Mouse (Mus musculus): ENCODE data around the gene Mfap5.
"Not testable (repeated sequence)": the region's sequence is repeated elsewhere in the genome, so short reads cannot be mapped to it uniquely, and the experiment has no call there.

Gene Mfap5

GRCm38 (mm10) chr6:122514312-122514711 is 8.7 kb downstream of the Mfap5 start:
- no peak for DNase-seq

DNA sequence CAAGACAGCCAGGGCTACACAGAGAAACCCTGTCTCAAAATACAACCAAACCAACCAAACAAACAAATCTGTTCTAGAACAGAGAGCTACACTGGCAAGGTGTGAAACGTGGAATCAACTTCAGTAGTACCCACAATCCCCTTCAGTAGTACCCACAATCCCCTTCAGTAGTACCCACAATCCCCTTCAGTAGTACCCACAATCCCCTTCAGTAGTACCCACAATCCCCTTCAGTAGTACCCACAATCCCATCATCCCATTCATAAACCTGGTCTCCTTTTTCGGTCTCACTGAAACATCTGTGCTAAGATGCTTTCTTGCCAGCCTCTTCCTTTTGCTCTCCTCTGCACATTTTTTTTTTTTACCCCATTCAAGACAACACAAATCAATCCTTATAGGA is 10.1 kb downstream of the Mfap5 start:
- DNase-seq = not testable (repeated sequence)

GRCm38 (mm10) chr6:122517668-122518067 is 12.0 kb downstream of the Mfap5 start:
- DNase-seq = no peak

GRCm38 (mm10) chr6:122519384-122519783 is 13.7 kb downstream of the Mfap5 start:
- DNase-seq = peak; percentile 9

DNA sequence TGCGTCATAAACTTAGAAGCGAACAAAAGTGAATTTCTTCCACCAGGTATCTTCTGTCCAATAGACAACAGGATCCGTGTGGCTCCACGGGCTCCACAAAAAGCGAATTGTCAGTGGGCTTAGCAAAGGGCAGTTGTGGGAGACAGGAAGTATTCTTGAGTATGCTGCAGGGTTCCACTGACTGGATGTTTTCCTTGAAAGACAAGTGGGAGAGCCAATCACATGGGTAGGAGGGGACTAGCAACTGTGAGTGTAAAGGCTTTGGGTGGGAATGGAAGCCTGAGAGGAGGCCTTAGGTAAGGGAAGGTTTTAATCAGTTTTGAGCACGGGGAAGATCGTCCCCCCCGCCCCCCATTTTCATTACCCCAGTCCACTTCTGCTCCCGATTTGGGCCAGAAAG is 16.9 kb downstream of the Mfap5 start:
- peak; percentile 11 for DNase-seq

GRCm38 (mm10) chr6:122523289-122523688 is 17.6 kb downstream of the Mfap5 start:
- DNase-seq = no peak

GRCm38 (mm10) chr6:122527596-122527995 is 22.0 kb downstream of the Mfap5 start:
- no peak for DNase-seq

GRCm38 (mm10) chr6:122528136-122528535 is 22.5 kb downstream of the Mfap5 start:
- no peak for DNase-seq

DNA sequence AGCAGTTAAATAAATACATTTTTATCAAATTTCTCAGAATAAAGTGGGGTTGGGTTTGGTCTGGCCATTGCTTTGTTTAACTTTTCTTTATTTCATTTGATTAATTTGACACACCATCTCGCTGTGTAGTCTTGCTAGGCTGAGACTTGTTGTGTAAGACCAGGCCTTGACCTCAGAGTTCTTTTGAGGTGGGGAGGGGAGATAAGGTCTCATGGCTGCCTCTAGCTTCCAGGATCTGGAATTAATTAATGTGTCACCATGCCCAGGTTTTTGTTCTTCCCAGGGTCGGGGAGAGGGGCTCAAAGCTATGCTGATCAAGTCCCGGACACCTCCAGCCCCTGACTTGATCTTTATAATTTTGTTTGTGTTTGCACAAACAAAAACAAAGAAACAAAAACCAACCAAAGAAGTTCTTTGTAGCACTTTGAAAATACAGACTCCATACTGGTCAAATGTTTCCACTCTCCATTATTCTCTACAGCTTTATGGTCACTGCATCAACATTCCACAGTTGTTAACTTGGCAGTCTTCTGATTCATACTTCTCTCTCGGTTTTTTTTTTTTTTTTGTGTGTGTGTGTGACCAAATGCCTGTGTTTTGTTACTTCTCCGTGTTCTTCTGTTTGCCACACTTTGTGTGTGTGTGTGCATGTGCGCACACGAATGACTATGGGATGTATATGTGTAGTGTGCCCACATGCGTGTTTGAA is 26.0 kb downstream of the Mfap5 start:
- no peak for DNase-seq

DNA sequence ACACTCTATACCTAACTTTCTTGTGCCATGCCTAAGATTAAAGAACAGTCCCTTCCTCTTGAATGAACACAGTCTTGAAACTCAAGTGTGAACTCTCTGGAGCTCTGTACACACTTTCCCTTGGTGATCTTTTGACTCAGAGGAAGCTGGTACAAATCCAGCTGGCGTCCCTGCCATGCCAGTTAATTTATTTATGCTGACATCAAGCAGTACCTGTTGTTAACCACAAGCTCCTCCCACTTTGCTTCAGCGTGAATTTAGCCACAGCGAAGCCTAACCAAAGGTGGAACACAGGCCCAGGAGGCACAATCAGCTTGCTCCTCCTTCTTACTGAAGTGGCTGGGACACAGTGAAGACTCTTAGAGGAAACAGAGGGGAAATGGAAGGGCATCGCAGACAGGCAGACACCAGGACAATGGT is 27.2 kb downstream of the Mfap5 start:
- no peak for DNase-seq

DNA sequence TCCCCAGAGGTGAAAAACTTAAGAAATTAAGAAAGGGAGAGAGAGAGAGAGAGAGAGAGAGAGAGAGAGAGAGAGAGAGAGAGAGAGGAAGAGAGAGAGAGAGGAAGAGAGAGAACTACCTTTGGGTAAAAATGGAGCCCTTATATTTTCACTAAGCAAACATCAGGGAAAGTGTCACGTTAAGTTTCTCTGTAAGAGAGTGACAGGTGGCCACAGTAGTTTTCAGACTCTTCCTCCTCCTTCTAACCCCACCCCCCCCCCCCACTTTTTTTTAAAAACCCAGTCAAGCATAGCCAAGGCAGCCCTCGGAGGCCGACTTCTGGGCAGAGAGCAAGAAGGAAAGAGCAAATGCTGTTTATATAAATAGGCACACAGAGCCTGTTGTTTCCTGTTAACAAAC is 28.4 kb downstream of the Mfap5 start:
- DNase-seq = no peak

DNA sequence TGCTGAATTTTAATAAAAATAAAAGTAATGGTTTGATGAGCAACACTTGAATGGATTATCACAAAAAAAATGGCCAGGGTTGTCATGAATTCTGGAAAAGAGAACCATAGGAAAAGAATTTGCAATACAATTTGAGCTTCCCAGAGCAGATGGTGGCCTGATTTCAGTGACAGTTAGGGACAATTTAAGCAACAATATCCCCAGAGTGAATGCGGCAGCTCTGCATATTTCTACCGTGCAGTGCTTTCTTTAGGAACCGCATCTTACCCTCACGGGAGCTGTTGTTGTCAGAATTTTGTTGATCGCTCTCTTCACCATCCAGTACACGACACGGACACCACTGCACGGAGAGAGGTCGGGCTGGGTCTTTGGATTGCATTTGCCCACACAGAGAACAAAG is 33.9 kb downstream of the Mfap5 start:
- DNase-seq = no peak

DNA sequence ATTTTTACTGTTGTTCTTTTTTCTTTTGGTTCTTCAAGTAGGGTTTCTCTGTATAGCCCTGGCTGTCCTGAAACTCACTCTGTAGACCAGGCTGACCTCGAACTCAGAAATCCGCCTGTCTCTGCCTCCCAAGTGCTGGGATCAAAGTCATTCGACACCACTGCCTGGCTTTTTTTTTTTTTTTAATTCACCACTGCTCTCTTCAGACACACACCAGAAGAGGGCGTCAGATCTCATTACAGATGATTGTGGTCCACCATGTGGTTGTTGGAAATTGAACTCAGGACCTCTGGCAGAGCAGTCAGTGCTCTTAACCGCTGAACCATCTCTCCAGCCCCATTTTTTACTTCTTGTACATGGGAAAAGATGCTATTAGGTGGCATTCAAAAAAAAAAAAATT is 36.8 kb downstream of the Mfap5 start:
- not testable (repeated sequence) for DNase-seq

GRCm38 (mm10) chr6:122543574-122543973 is 37.9 kb downstream of the Mfap5 start:
- no peak for DNase-seq

GRCm38 (mm10) chr6:122544672-122545071 is 39.0 kb downstream of the Mfap5 start:
- no peak for DNase-seq

GRCm38 (mm10) chr6:122545289-122545882 is 39.7 kb downstream of the Mfap5 start:
- DNase-seq = no peak

GRCm38 (mm10) chr6:122545948-122546347 is 40.3 kb downstream of the Mfap5 start:
- no peak for DNase-seq

DNA sequence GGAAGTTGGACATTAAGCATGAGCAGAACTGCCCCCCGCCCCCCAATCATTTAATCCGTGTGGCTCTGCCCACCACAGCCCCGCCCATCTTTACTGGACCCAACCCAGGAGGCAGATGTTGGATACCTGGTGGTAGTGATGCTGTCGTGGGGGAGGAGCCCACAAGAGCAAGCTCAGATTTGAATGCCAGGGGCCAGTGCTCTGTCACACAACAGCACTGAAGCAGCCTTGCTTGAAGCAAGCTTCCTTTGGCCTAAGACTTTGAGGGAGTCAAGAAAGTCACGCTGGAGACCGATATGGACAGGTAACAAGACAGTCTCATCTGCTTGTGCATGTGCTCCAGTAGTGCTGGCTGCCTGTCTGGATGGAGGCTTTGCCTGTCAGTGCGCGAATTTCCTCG is 48.0 kb downstream of the Mfap5 start, which contains the start of gene Aicda:
Aicda (plus strand) TSS at position 196 of the 400 bp plus-strand sequence.
- no peak for DNase-seq

DNA sequence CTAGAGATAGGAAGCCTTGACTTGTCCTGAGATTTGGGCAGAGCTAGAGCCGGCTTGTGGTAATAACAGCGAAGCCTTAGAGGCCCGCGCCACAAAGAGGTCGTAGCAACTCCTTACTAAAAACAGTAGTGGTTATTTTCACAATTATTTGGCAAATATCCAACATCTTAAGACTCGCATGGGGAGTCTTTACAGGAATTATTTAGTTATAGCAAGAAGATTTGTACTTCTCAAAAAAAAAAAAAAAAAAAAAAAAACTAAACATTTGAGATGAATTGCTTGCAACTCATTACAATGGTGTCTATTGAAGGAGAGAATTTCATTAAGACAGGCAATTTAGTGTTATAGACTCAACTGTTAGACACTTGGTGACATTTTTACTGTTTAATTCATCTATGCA is 48.5 kb downstream of the Mfap5 start:
- no peak for DNase-seq

DNA sequence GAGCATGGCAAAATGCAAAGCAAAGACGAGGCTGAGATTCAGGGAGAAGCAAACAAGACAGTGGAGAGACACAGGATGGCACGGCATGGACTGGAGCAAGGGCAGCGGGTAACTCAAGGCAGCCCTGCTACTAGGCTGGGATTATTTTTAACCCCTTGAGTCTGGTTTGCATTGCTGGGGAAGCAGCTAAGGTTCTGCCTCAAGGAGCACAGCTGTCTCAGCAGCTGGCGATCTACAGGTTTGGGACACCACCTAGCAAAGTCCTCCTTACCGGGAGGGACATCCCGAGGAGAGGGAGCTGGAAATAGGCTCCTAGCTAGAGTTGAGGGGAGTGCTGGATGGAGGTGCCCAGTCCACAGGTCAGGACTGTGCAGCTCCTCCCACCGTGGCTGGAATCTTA is 49.6 kb downstream of the Mfap5 start:
- no peak for DNase-seq

DNA sequence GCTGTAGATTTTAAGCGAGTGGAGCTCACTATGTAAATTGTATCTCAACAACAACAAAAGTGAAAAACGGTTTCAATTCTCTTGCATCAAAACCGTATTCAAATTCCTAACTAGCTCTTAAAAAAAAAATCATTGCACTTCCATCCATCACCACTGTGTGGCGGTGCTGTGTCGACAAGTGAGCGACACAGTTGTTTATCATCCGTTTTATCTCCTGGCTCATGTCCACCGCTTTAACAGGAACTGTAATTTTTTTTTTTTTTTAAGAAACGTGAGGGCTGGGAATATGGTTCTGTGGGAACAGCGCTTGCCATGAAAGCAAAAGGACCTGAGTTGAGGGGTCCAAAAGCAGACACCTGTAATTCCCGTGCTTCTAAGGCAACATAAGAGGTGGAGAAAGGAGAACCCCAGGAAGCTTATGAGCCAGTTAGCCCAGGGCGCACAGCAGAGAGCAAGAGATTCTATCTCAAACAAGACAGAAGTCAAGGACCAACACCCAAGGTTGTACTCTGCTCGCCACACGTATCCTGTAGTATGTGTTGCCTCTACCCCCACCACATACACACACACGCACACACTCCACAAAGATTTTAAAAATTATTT is 51.4 kb downstream of the Mfap5 start:
- DNase-seq = peak; percentile 78

DNA sequence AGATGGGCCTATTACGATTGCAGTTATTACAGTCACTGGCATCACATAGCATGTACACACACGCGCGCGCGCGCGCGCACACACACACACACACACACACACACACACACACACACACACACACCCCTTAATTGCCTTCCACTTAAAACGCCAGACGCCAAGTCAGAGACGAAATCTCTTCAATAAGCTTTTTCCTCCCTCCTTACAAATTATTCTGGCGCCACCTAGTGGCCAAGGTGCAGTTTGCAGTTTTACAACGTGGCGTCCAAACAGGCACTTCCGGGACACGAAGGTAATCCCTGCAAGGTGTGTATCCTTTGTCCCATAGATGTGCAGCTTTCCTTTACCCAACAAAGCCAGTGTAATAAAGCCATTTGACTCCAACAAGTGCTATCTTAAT is 54.8 kb downstream of the Mfap5 start:
- peak; percentile 79 for DNase-seq

DNA sequence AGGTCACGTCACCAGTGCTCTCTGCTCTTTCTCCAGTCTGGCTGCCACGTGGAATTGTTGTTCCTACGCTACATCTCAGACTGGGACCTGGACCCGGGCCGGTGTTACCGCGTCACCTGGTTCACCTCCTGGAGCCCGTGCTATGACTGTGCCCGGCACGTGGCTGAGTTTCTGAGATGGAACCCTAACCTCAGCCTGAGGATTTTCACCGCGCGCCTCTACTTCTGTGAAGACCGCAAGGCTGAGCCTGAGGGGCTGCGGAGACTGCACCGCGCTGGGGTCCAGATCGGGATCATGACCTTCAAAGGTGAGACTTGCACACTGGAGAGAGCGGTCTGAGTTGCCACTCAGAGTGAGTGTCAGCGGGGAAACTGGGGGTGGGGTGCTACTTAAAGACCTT is 55.4 kb downstream of the Mfap5 start:
- DNase-seq = peak; percentile 6

- peak; percentile 71 for DNase-seq
These were observed 56.8 kb downstream of the Mfap5 start for GRCm38 (mm10) chr6:122562463-122562862.
